Mouse (Mus musculus): ENCODE measurements around the gene Pnkp. TPM values are rescaled to one million over a fixed set of nuclear protein-coding genes. Genes with fewer than 3 reads are reported as not detected.

Gene Pnkp
- polyA plus RNA-seq, 1 experiment from 2014 or later: 29.7 TPM

DNA sequence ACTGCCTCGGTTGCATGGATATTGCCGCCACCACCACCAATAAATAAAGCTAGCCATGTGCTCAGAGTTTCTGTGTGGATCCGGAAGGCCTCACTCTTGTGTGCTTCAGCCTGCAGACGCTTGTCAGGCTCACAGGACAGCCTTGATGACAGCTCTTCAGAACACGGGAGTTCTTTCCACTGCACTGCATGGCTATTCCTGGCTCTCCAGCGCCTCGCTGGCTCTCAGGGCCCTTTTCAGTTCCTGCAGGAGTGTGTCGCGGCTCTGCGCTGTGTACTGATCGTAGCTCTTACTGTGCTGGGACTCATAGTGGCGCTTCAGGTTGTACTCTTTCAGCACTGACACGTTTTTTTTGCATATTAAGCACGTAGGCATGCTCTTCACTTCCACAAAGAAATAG is 20.9 kb downstream of the Pnkp start:
- WGBS: 88% methylated on average over 14 of the region's 14 CpGs
- peaks cover 70% of the 10 kb centered on the region for H3K36me3 ChIP-seq (ENCODE audit: control insufficient read depth, insufficient read depth, low read length)
- no peak overlapping the region for H3K27ac ChIP-seq (ENCODE audit: low read depth)
- no peak overlapping the region for H3K4me3 ChIP-seq (ENCODE audit: low read depth, low read length)
- no peak overlapping the region for H3K9ac ChIP-seq (ENCODE audit: low read length)
- DNase-seq (ENCODE audit: low spot score) (no peak), ATAC-seq (replicated peaks; ENCODE audit: low FRiP score, low TSS enrichment, low read depth) (no peak)
- no peaks in the 10 kb centered on the region for H3K27me3 ChIP-seq (replicated peaks; ENCODE audit: control insufficient read depth, insufficient read depth, low read length)
- H3K9me3 ChIP-seq (ENCODE audit: control insufficient read depth, low read length): no peaks in the 10 kb centered on the region
- H3K4me2 ChIP-seq (ENCODE audit: low read length): no peak overlapping the region
- no peaks in the 10 kb centered on the region for H3K4me1 ChIP-seq (replicated peaks; ENCODE audit: control insufficient read depth, insufficient read depth, low read length)

DNA sequence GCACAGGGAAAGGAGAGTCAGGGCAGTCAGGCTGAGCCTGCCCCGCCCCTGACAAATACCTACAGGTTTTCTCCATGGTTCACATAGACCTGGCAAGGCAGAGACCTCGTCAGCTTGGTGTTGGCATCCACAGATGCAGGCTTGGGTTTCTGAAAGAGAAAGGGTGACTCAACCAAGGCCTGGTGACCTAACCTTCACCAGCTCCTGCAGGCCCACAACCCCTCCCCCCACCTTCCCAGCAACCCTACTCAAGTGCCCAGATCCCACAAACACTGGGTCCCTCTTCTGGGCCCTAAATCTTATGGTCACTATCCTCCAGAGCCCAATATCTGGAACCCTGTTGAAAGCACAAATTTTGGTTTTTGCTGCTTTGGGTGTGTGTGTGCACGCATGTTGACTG is 26.1 kb downstream of the Pnkp start:
- H3K4me2 ChIP-seq (ENCODE audit: low read length): no peak overlapping the region
- 96% methylated on average over 3 of the region's 3 CpGs for WGBS
- no peak overlapping the region for H3K27ac ChIP-seq (ENCODE audit: low read depth)
- H3K36me3 ChIP-seq (ENCODE audit: control insufficient read depth, insufficient read depth, low read length): peaks cover 90% of the 10 kb centered on the region
- DNase-seq (ENCODE audit: low spot score) (no peak), ATAC-seq (replicated peaks; ENCODE audit: low FRiP score, low TSS enrichment, low read depth) (no peak)
- no peaks in the 10 kb centered on the region for H3K9me3 ChIP-seq (ENCODE audit: control insufficient read depth, low read length)
- H3K9ac ChIP-seq (ENCODE audit: low read length): no peak overlapping the region
- H3K4me3 ChIP-seq (ENCODE audit: low read depth, low read length): no peak overlapping the region
- H3K27me3 ChIP-seq (replicated peaks; ENCODE audit: control insufficient read depth, insufficient read depth, low read length): no peaks in the 10 kb centered on the region
- no peaks in the 10 kb centered on the region for H3K4me1 ChIP-seq (replicated peaks; ENCODE audit: control insufficient read depth, insufficient read depth, low read length)

DNA sequence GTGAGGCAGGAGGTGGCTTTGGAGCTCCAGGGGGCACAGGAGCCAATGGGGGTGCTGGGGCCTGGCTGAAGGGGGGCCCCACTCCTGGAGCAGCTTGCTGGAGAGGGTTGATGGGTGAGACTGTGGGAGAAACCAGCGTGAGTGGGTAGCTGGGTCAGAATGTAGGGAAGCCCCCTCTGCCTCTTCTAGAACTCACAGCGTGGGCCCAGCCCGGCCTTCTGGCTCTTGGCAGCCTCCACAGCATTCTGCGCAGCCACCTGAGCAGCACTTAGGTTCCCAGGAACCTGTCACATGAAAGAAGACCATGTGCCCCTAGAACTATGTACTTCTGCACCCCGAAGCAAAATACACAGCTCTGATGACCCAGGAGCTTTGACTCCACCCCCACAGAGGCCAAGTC is 27.7 kb downstream of the Pnkp start:
- Histone ChIP-seq H3K4me1 (replicated peaks; ENCODE audit: control insufficient read depth, insufficient read depth, low read length) (no peaks in the 10 kb centered on the region), H3K36me3 (ENCODE audit: control insufficient read depth, insufficient read depth, low read length) (peaks cover 86% of the 10 kb centered on the region), H3K9me3 (ENCODE audit: control insufficient read depth, low read length) (no peaks in the 10 kb centered on the region), H3K27ac (ENCODE audit: low read depth) (no peak overlapping the region), H3K4me2 (ENCODE audit: low read length) (no peak overlapping the region), H3K27me3 (replicated peaks; ENCODE audit: control insufficient read depth, insufficient read depth, low read length) (no peaks in the 10 kb centered on the region), H3K9ac (ENCODE audit: low read length) (no peak overlapping the region), H3K4me3 (ENCODE audit: low read depth, low read length) (no peak overlapping the region)
- WGBS: 98% methylated on average over 5 of the region's 5 CpGs
- DNase-seq (ENCODE audit: low spot score) (no peak), ATAC-seq (replicated peaks; ENCODE audit: low FRiP score, low TSS enrichment, low read depth) (0 out of 2 replicates have a peak, but pooled peaks have one; percentile 5)

DNA sequence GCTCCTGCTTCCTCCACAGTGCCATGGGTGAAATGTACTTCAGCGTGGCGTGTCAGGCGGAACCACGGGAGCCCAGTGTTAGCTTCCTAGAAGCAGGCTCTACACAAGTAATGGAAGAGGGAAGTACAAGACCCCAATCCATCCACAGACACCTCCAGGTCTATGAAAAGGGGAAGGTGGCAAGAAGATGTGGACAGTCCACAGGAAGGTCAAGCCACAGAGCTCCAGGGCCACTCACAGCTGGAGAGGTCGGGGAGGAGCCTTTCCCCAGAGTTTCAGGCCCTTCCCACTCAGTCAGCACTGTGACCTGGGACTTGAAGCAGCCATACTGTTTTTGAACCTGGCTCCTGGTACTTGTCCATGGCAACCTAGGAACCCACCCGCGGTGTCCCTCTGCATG is 30.0 kb downstream of the Pnkp start:
- Histone ChIP-seq H3K27ac (ENCODE audit: low read depth) (no peak overlapping the region), H3K4me1 (replicated peaks; ENCODE audit: control insufficient read depth, insufficient read depth, low read length) (peaks cover 9% of the 10 kb centered on the region), H3K9me3 (ENCODE audit: control insufficient read depth, low read length) (no peaks in the 10 kb centered on the region), H3K4me2 (ENCODE audit: low read length) (no peak overlapping the region), H3K9ac (ENCODE audit: low read length) (no peak overlapping the region), H3K27me3 (replicated peaks; ENCODE audit: control insufficient read depth, insufficient read depth, low read length) (no peaks in the 10 kb centered on the region), H3K4me3 (ENCODE audit: low read depth, low read length) (no peak overlapping the region), H3K36me3 (ENCODE audit: control insufficient read depth, insufficient read depth, low read length) (peaks cover 69% of the 10 kb centered on the region)
- no peak for DNase-seq (ENCODE audit: low spot score)
- WGBS: 90% methylated on average over 7 of the region's 7 CpGs
- no peak for ATAC-seq (replicated peaks; ENCODE audit: low FRiP score, low TSS enrichment, low read depth)

DNA sequence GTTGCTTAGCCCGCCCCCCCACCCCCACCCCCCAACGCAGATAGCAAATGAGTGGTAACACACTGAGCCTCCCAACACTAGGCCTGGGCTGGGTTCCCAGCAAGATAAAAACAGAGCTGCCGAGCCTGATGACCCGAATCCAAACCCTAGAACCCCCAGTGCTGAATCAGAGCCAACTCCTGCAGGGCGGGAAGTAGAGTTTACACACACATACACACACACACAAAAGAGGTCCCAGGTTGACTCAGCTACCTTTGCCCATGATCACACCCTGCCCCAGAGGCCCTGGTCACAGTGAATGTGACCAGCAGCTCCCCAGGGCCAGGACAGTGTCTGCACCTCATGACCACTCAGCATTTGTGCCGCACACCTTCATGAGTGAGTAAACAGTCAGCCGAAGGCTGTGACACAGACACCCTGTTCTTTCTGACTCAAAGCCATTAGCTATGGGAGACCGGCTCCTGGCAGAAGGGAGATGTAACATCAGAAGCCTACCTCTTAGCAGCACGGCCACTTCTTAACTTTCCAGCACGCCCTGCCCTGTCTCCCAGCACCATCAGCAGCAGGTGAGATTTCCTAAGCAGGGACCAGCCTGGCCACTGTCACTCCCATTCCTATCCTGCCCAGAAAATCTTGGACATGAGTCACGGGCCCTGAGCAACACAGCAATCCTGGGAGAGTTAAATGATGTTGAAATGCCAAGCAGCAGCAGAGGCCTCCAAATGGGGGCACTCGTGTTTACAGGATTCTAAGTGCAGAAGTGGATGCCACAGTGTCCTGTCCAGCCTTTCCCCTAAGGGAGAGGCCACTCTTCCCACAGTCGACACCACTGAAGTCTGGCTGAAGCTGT is 31.5 kb downstream of the Pnkp start:
- no peak overlapping the region for H3K27ac ChIP-seq (ENCODE audit: low read depth)

DNA sequence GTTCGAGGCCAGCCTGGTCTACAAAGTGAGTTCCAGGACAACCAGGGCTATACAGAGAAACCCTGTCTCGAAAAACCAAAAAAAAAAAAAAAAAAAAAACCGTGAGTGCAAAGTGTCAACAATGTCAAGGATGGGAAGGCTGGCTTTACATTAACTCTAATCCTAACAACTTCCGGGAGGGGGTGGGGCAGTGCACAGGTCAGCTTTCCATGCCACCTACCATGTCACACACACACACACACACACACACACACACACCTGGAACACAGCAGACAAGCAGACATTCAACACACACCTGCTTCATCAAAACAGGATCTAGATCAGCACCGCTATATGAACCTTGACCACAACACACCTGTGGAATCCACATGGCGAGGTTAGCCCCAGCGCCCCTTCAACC is 33.2 kb downstream of the Pnkp start:
- no peak for ATAC-seq (replicated peaks; ENCODE audit: low FRiP score, low TSS enrichment, low read depth)
- H3K36me3 ChIP-seq (ENCODE audit: control insufficient read depth, insufficient read depth, low read length): peaks cover 40% of the 10 kb centered on the region
- H3K4me2 ChIP-seq (ENCODE audit: low read length): no peak overlapping the region
- 85% methylated on average over 6 of the region's 7 CpGs for WGBS
- no peaks in the 10 kb centered on the region for H3K9me3 ChIP-seq (ENCODE audit: control insufficient read depth, low read length)
- no peak overlapping the region for H3K27ac ChIP-seq (ENCODE audit: low read depth)
- H3K4me1 ChIP-seq (replicated peaks; ENCODE audit: control insufficient read depth, insufficient read depth, low read length): peaks cover 19% of the 10 kb centered on the region
- no peak overlapping the region for H3K9ac ChIP-seq (ENCODE audit: low read length)
- H3K4me3 ChIP-seq (ENCODE audit: low read depth, low read length): no peak overlapping the region
- H3K27me3 ChIP-seq (replicated peaks; ENCODE audit: control insufficient read depth, insufficient read depth, low read length): no peaks in the 10 kb centered on the region
- DNase-seq (ENCODE audit: low spot score): no peak

More for the DNA sequence above, 31.5 kb downstream of the Pnkp start:
- Histone ChIP-seq H3K4me1 (replicated peaks; ENCODE audit: control insufficient read depth, insufficient read depth, low read length) (peaks cover 14% of the 10 kb centered on the region), H3K27me3 (replicated peaks; ENCODE audit: control insufficient read depth, insufficient read depth, low read length) (no peaks in the 10 kb centered on the region), H3K4me3 (ENCODE audit: low read depth, low read length) (no peak overlapping the region), H3K9ac (ENCODE audit: low read length) (no peak overlapping the region), H3K36me3 (ENCODE audit: control insufficient read depth, insufficient read depth, low read length) (peaks cover 54% of the 10 kb centered on the region), H3K9me3 (ENCODE audit: control insufficient read depth, low read length) (no peaks in the 10 kb centered on the region), H3K4me2 (ENCODE audit: low read length) (no peak overlapping the region)
- 88% methylated on average over 13 of the region's 13 CpGs for WGBS
- DNase-seq (ENCODE audit: low spot score) (no peak), ATAC-seq (replicated peaks; ENCODE audit: low FRiP score, low TSS enrichment, low read depth) (no peak)

DNA sequence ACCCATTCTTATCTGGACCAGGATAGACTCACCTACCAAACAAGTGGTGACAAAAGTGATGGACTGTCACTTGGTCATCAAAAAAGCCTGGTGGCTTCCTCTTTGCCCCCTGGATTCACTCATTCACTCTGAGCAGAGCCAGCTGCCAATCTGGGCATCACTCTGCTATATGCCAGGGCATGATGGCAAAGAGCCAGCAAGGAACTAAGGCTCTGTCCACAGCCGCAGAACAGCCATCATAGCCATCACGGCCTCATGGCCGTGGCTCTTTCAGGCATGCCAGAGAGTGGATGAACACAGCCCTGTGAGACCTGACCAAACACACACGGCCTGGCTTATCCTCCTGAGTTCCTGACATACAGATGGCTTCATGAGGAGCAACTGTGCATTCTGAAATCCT is 33.8 kb downstream of the Pnkp start:
- Histone ChIP-seq H3K27ac (ENCODE audit: low read depth) (no peak overlapping the region), H3K4me3 (ENCODE audit: low read depth, low read length) (no peak overlapping the region), H3K9me3 (ENCODE audit: control insufficient read depth, low read length) (no peaks in the 10 kb centered on the region), H3K27me3 (replicated peaks; ENCODE audit: control insufficient read depth, insufficient read depth, low read length) (no peaks in the 10 kb centered on the region), H3K4me1 (replicated peaks; ENCODE audit: control insufficient read depth, insufficient read depth, low read length) (peaks cover 21% of the 10 kb centered on the region), H3K4me2 (ENCODE audit: low read length) (peak overlapping the region; percentile 12; the same call in 1 of the 2 replicates), H3K9ac (ENCODE audit: low read length) (no peak overlapping the region), H3K36me3 (ENCODE audit: control insufficient read depth, insufficient read depth, low read length) (peaks cover 37% of the 10 kb centered on the region)
- ATAC-seq (replicated peaks; ENCODE audit: low FRiP score, low TSS enrichment, low read depth): no peak
- no peak for DNase-seq (ENCODE audit: low spot score)
- WGBS: 91% methylated on average over 4 of the region's 4 CpGs

DNA sequence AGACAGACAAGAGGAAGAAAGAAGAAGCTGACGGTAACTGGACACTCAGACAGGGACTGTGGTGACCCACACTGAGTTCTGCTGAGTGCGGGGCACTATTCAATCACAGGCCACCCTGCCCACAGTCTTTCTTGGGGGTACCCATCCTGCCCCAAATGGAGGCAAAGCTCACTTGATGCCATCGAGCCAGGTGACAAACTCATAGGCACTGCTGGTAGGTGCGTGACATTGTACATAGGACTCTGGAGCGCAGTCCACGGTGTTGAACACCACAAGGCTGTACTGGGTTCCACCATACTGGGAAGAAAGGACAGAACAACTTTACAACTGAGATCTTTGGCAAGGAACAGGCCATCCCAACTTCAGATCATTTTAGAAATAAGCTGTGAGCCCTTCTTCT is 34.7 kb downstream of the Pnkp start:
- no peak for ATAC-seq (replicated peaks; ENCODE audit: low FRiP score, low TSS enrichment, low read depth)
- H3K36me3 ChIP-seq (ENCODE audit: control insufficient read depth, insufficient read depth, low read length): peaks cover 28% of the 10 kb centered on the region
- 18% methylated on average over 6 of the region's 6 CpGs for WGBS

More for the DNA sequence above, 34.7 kb downstream of the Pnkp start:
- Histone ChIP-seq H3K27me3 (replicated peaks; ENCODE audit: control insufficient read depth, insufficient read depth, low read length) (no peaks in the 10 kb centered on the region), H3K9ac (ENCODE audit: low read length) (peak overlapping the region; percentile 95), H3K4me2 (ENCODE audit: low read length) (peak overlapping the region; percentile 90), H3K4me3 (ENCODE audit: low read depth, low read length) (peak overlapping the region; percentile 91), H3K9me3 (ENCODE audit: control insufficient read depth, low read length) (no peaks in the 10 kb centered on the region), H3K27ac (ENCODE audit: low read depth) (peak overlapping the region; percentile 99), H3K4me1 (replicated peaks; ENCODE audit: control insufficient read depth, insufficient read depth, low read length) (peaks cover 23% of the 10 kb centered on the region)
- DNase-seq (ENCODE audit: low spot score): no peak
